In the genomic region with DNA sequence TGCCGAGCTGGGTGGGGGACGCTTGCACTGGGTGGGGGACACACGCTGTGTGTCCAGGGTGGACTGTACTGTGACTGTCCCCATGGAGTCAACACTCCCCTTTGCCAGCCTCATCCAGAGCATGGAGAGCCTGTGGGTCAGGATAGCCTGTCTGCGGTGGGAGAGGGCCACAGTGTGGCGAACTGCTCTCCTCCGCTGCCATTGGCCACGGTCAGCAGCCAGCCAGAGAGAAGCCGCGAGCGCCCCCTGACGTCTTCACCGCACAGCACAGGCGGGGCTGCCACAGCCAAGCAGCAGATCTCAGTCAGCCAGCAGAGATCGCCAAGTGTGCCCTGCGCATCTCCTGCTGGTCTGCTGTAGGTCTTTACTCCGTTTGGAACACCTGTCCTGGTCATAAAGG, we compare ENCODE assay signal across 8 mouse cellular contexts. TPM values are rescaled to one million over a fixed set of nuclear protein-coding genes. Genes with fewer than 3 reads are reported as not detected.
DNase-seq lines count a peak whose midpoint lies in the region; ATAC-seq and TF ChIP-seq lines count a peak whose summit lies in the region.

No protein-coding gene starts in this region.

- H3K36me3 ChIP-seq in forebrain, embryonic 14.5 days (ENCODE audit: control insufficient read depth, insufficient read depth, low read length) = no peaks in the 10 kb centered on the region
- H3K36me3 ChIP-seq in liver, embryonic 14.5 days (replicated peaks; ENCODE audit: control insufficient read depth, insufficient read depth, low read depth) = no peaks in the 10 kb centered on the region
- H3K36me3 ChIP-seq in neural tube, embryonic 12.5 days = no peaks in the 10 kb centered on the region
- no peaks in the 10 kb centered on the region for H3K36me3 ChIP-seq in stomach, postnatal 0 days (ENCODE audit: control insufficient read depth, insufficient read depth, low read length)

- intact Hi-C loops in heart, postnatal 10 days (cut with DNase I) = loop anchor here (1.0 kb wide), 1 partner anchor 300 kb away; no protein-coding TSS in a partner anchor

- no peaks in the 10 kb centered on the region for H3K9me3 ChIP-seq in forebrain, embryonic 14.5 days (replicated peaks; ENCODE audit: control insufficient read depth, low read length)
- H3K9me3 ChIP-seq in liver, embryonic 14.5 days (ENCODE audit: control insufficient read depth, low read length) = no peaks in the 10 kb centered on the region
- H3K9me3 ChIP-seq in neural tube, embryonic 12.5 days = no peaks in the 10 kb centered on the region
- no peaks in the 10 kb centered on the region for H3K9me3 ChIP-seq in stomach, postnatal 0 days (ENCODE audit: control insufficient read depth, low read length)

- no peak overlapping the region for H3K9ac ChIP-seq in forebrain, embryonic 14.5 days (ENCODE audit: low read length)
- no peak overlapping the region for H3K9ac ChIP-seq in liver, embryonic 14.5 days (replicated peaks)
- no peak overlapping the region for H3K9ac ChIP-seq in neural tube, embryonic 12.5 days
- H3K9ac ChIP-seq in stomach, postnatal 0 days (ENCODE audit: low read length) = peak overlapping the region; percentile 41; the same call in 1 of the 2 replicates

- H3K4me2 ChIP-seq in forebrain, embryonic 14.5 days (ENCODE audit: low read length) = 0 out of 2 replicates have a peak overlapping the region, but pooled peaks have one; percentile 14
- H3K4me2 ChIP-seq in liver, embryonic 14.5 days (ENCODE audit: low read depth) = peak overlapping the region; percentile 36
- peak overlapping the region; percentile 36 for H3K4me2 ChIP-seq in neural tube, embryonic 12.5 days (replicated peaks)
- H3K4me2 ChIP-seq in stomach, postnatal 0 days (replicated peaks; ENCODE audit: low read depth) = peak overlapping the region; percentile 42

- 8% methylated on average over 16 of the region's 16 CpGs for WGBS in forebrain, embryonic 14.5 days
- 7% methylated on average over 16 of the region's 16 CpGs for WGBS in liver, embryonic 14.5 days (ENCODE audit: insufficient replicate concordance)
- WGBS in neural tube, embryonic 12.5 days = 8% methylated on average over 16 of the region's 16 CpGs
- WGBS in stomach, postnatal 0 days = 9% methylated on average over 16 of the region's 16 CpGs

- H3K4me1 ChIP-seq in forebrain, embryonic 14.5 days (ENCODE audit: control insufficient read depth, insufficient read depth, low read length) = peaks cover 17% of the 10 kb centered on the region
- peaks cover 0 to 13% of the 10 kb centered on the region in 2 experiments; a peak in 2 of 4 replicates for H3K4me1 ChIP-seq in liver, embryonic 14.5 days (replicated peaks; ENCODE audit: control insufficient read depth in 2 of 2, insufficient read depth in 2 of 2, low read length in 1 of 2)
- H3K4me1 ChIP-seq in neural tube, embryonic 12.5 days = peaks cover 20% of the 10 kb centered on the region
- no peaks in the 10 kb centered on the region for H3K4me1 ChIP-seq in stomach, postnatal 0 days (replicated peaks; ENCODE audit: control insufficient read depth, insufficient read depth)

- DNase-seq in cerebellum, adult 11 months = peak; percentile 93
- peak; percentile 81 for DNase-seq in forebrain, embryonic 14.5 days (ENCODE audit: low spot score)
- DNase-seq in heart, postnatal 10 days = peak; percentile 94 to 96
- peak; percentile 93 to 94 for DNase-seq in kidney, postnatal 4 days
- DNase-seq in liver, embryonic 14.5 days (ENCODE audit: low read depth in 3 of 3, low spot score in 3 of 3) = peak; percentile 22 to 27 (median 24)
- DNase-seq in stomach, postnatal 0 days (ENCODE audit: low spot score) = peak; percentile 94

- peak; percentile 83 for ATAC-seq in CD4-positive, CD25-positive, alpha-beta regulatory T cell, adult 4 months
- ATAC-seq in forebrain, embryonic 14.5 days = peak; percentile 89
- peak; percentile 59 for ATAC-seq in liver, embryonic 14.5 days (ENCODE audit: insufficient read depth)
- ATAC-seq in neural tube, embryonic 12.5 days (ENCODE audit: low FRiP score, low read depth) = peak; percentile 89
- peak; percentile 87 for ATAC-seq in stomach, postnatal 0 days (ENCODE audit: low FRiP score, low TSS enrichment)

- no peak for TF ChIP-seq EP300 in liver, embryonic 14.5 days (IDR thresholded peaks at IDR 0.05; ENCODE audit: low read depth)
- no peak for TF ChIP-seq EP300 in stomach, postnatal 0 days (optimal IDR thresholded peaks at IDR 0.05)

- H3K27ac ChIP-seq in forebrain, embryonic 14.5 days (ENCODE audit: low read depth, low read length) = no peak overlapping the region
- no peak overlapping the region for H3K27ac ChIP-seq in liver, embryonic 14.5 days
- no peak overlapping the region for H3K27ac ChIP-seq in neural tube, embryonic 12.5 days
- no peak overlapping the region for H3K27ac ChIP-seq in stomach, postnatal 0 days (replicated peaks)

- H3K27me3 ChIP-seq in forebrain, embryonic 14.5 days (replicated peaks; ENCODE audit: control insufficient read depth, insufficient read depth, low read length) = no peaks in the 10 kb centered on the region
- no peaks in the 10 kb centered on the region for H3K27me3 ChIP-seq in liver, embryonic 14.5 days (ENCODE audit: control insufficient read depth, insufficient read depth, low read length)
- H3K27me3 ChIP-seq in neural tube, embryonic 12.5 days (replicated peaks) = no peaks in the 10 kb centered on the region
- no peaks in the 10 kb centered on the region for H3K27me3 ChIP-seq in stomach, postnatal 0 days (ENCODE audit: control insufficient read depth, insufficient read depth, low read length)

- no peak overlapping the region for H3K4me3 ChIP-seq in forebrain, embryonic 14.5 days (ENCODE audit: low read depth, low read length)
- no peak overlapping the region for H3K4me3 ChIP-seq in liver, embryonic 14.5 days (ENCODE audit: insufficient read depth in 1 of 2, low read depth in 2 of 2, low read length in 2 of 2)
- H3K4me3 ChIP-seq in neural tube, embryonic 12.5 days = no peak overlapping the region
- H3K4me3 ChIP-seq in stomach, postnatal 0 days (ENCODE audit: low read depth, low read length) = peak overlapping the region; percentile 6; the same call in 1 of the 2 replicates

- peak; percentile 87 for TF ChIP-seq CTCF in liver, embryonic 14.5 days (IDR thresholded peaks at IDR 0.05; ENCODE audit: low read depth)
- peak; percentile 98 for TF ChIP-seq CTCF in stomach, postnatal 0 days (IDR thresholded peaks at IDR 0.05; ENCODE audit: low read depth)

RNA-seq across cellular contexts. Expression of gene Mab21l3, which starts 42.6 kb away (rescaled TPM):
- not detected for polyA plus RNA-seq in CD4-positive, CD25-positive, alpha-beta regulatory T cell, adult 4 months (2017; shearing (Covaris generic))
- 0.20 and 0.42 TPM in 2 replicates for polyA plus RNA-seq in forebrain, embryonic 14.5 days (2014; fragmentation: Nextera tagmentation; extraction: Ambion mirVana)
- total RNA-seq in heart, postnatal 10 days (2021) = under 1 TPM in 1 of 2 experiments, not detected in 1; 0.12 TPM
- 0.01 and 0.02 TPM in 2 replicates for polyA plus RNA-seq in liver, embryonic 14.5 days (2012; rRNA removed)
- polyA plus RNA-seq in liver, embryonic 14.5 days (2014; fragmentation: Nextera tagmentation; extraction: Ambion mirVana) = not detected in 2 replicates
- polyA plus RNA-seq in neural tube, embryonic 12.5 days (2016; fragmentation: Nextera tagmentation; extraction: Ambion mirVana) = 0.40 and 0.77 TPM in 2 replicates
- 0.57 and 0.67 TPM in 2 replicates for polyA plus RNA-seq in stomach, postnatal 0 days (2015; fragmentation: Nextera tagmentation; extraction: Ambion mirVana)

Comparison
In these comparisons a context has a peak if more than half of its experiments do, and no peak if none do; other contexts are left out.
1. DNase-seq: peak in every context shown above with its lines; median percentile 95 in heart, postnatal 10 days; 94 in stomach, postnatal 0 days; 94 in kidney, postnatal 4 days; 93 in cerebellum, adult 11 months; 81 in forebrain, embryonic 14.5 days; 24 in liver, embryonic 14.5 days.